Mouse (Mus musculus) midbrain, embryonic 13.5 days (tissue): ENCODE measurements at regions not wholly inside any gene's neighbourhood (a gene's known extent, or its start where the extent isn't known, plus 50 kb on each side); places are given as distances from the start of the nearest gene placed in this dataset.
"Not testable (repeated sequence)": the region's sequence is repeated elsewhere in the genome, so short reads cannot be mapped to it uniquely, and the experiment has no call there.

ENCODE experiments used
- ATAC-seq: fragments of 200-750 bp; cut with Nextera tagmentation; 2 replicates; pipeline ENCODE4 v1.8.0; 2017; ENCODE audit warnings: mild to moderate bottlenecking, moderate TSS enrichment, moderate library complexity
- H3K27ac ChIP-seq: fragments of 300-500 bp; sonication (generic); 2 replicates; pipeline ENCODE4 v1.5.1; 2015; ENCODE audit warnings: inconsistent platforms, mild to moderate bottlenecking, moderate library complexity
- H3K27me3 ChIP-seq: fragments of 300-500 bp; sonication (generic); 2 replicates; pipeline ENCODE4 v1.6.1; 2015; ENCODE audit warnings: mild to moderate bottlenecking, inconsistent platforms
- H3K36me3 ChIP-seq: fragments of 300-500 bp; sonication (generic); 2 replicates; pipeline ENCODE4 v1.6.1; 2015; ENCODE audit warnings: mild to moderate bottlenecking, inconsistent platforms
- H3K4me1 ChIP-seq: fragments of 300-500 bp; sonication (generic); replicated peaks from 2 replicates; pipeline ENCODE4 v1.6.1; 2015; ENCODE audit warnings: inconsistent platforms
- H3K4me2 ChIP-seq: fragments of 300-500 bp; sonication (generic); replicated peaks from 2 replicates; pipeline ENCODE4 v1.6.1; 2015; ENCODE audit warnings: moderate library complexity, mild to moderate bottlenecking, inconsistent platforms
- H3K4me3 ChIP-seq: fragments of 300-500 bp; sonication (generic); replicated peaks from 2 replicates; pipeline ENCODE4 v1.5.1; 2015; ENCODE audit warnings: mild to moderate bottlenecking, inconsistent platforms
- H3K9ac ChIP-seq: fragments of 300-500 bp; sonication (generic); replicated peaks from 2 replicates; pipeline ENCODE4 v1.6.1; 2015; ENCODE audit warnings: mild to moderate bottlenecking, inconsistent platforms
- H3K9me3 ChIP-seq: fragments of 300-500 bp; sonication (generic); 2 replicates; pipeline ENCODE4 v1.6.1; 2016; ENCODE audit warnings: mild to moderate bottlenecking, inconsistent platforms
- WGBS: fragments of 180-500 bp; shearing (Covaris S2); methylation state at CpG from one replicate; pipeline ENCODE4 v1.1.7; 2015; 5-methylcytosine and 5-hydroxymethylcytosine counted together

DNA sequence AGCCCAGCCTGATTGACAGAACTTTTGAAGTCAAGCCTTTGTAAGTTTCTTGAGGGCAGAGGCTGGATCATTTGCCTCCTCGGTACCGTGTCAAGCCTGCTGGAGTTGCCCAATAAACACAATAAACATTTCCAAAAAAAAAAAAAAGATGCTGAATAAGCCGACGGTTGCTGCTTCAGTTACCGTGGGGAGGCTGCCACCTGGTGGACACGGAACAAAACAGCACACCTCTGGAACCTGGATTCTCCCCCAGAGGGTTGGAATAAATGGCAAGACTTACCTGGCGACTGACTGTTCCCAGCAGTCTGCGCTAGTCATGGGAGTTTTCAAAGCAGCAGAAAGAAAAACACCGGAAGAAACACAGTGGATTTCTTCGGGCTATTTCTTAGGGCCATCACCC is 136.3 kb upstream of the Adamts18 start:
- H3K36me3 ChIP-seq, result no peaks in the 10 kb centered on the region
- no peak for ATAC-seq
- no peaks in the 10 kb centered on the region for H3K27me3 ChIP-seq
- no peak overlapping the region for H3K9ac ChIP-seq
- H3K4me3 ChIP-seq, result no peak overlapping the region
- no peaks in the 10 kb centered on the region for H3K9me3 ChIP-seq
- no peak overlapping the region for H3K27ac ChIP-seq
- no peak overlapping the region for H3K4me2 ChIP-seq
- WGBS, result 10% methylated on average over 10 of the region's 10 CpGs
- peaks cover 7% of the 10 kb centered on the region; the same call in 1 of the 2 replicates for H3K4me1 ChIP-seq

- WGBS, result 59% methylated on average over 11 of the region's 11 CpGs
These were observed 136.9 kb upstream of the Adamts18 start for GRCm38 (mm10) chr8:113985471-113985870.

GRCm38 (mm10) chr8:113985948-113986347 is 137.4 kb upstream of the Adamts18 start:
- no peaks in the 10 kb centered on the region for H3K27me3 ChIP-seq
- WGBS, result 75% methylated on average over 7 of the region's 7 CpGs

More at GRCm38 (mm10) chr8:113985471-113985870, 136.9 kb upstream of the Adamts18 start:
- Histone ChIP-seq H3K27ac (no peak overlapping the region), H3K9ac (no peak overlapping the region), H3K27me3 (no peaks in the 10 kb centered on the region), H3K4me2 (no peak overlapping the region), H3K4me3 (no peak overlapping the region), H3K9me3 (no peaks in the 10 kb centered on the region), H3K4me1 (peaks cover 7% of the 10 kb centered on the region; the same call in 1 of the 2 replicates), H3K36me3 (no peaks in the 10 kb centered on the region)
- ATAC-seq, result no peak

GRCm38 (mm10) chr8:113990718-113991117 is 142.2 kb upstream of the Adamts18 start:
- no peak overlapping the region for H3K4me2 ChIP-seq
- no peak overlapping the region for H3K27ac ChIP-seq
- no peaks in the 10 kb centered on the region for H3K27me3 ChIP-seq
- WGBS, result 92% methylated on average over 9 of the region's 9 CpGs
- no peaks in the 10 kb centered on the region for H3K36me3 ChIP-seq
- H3K4me1 ChIP-seq, result no peaks in the 10 kb centered on the region
- no peak overlapping the region for H3K9ac ChIP-seq
- H3K4me3 ChIP-seq, result no peak overlapping the region
- H3K9me3 ChIP-seq, result no peaks in the 10 kb centered on the region
- ATAC-seq, result no peak

More at GRCm38 (mm10) chr8:113985948-113986347, 137.4 kb upstream of the Adamts18 start:
- no peak overlapping the region for H3K27ac ChIP-seq
- H3K36me3 ChIP-seq, result no peaks in the 10 kb centered on the region
- peaks cover 7% of the 10 kb centered on the region; the same call in 1 of the 2 replicates for H3K4me1 ChIP-seq
- no peak overlapping the region for H3K9ac ChIP-seq
- no peak overlapping the region for H3K4me2 ChIP-seq
- no peak overlapping the region for H3K4me3 ChIP-seq
- no peak for ATAC-seq
- no peaks in the 10 kb centered on the region for H3K9me3 ChIP-seq

DNA sequence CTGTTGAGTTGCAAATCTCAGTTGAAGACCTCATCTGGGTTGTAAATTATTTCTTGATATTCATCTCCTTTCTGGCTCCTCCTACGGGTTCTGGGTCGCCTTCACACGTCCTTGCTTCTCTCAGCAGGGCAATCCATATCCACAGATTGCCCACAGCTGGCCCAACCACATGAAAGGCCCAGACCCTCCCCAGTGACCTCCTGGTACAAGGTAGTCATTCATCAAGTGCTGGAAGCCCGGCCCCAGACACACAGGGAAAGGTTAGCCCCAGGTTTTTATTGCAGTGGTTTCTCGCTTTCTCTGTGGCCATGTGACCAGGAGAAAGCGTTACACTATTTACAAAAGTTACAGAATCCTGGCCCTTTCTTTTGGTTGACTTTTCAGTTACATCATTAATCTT is 134.5 kb upstream of the Nudt7 start:
- H3K4me3 ChIP-seq, result no peak overlapping the region
- H3K9ac ChIP-seq, result no peak overlapping the region
- H3K27ac ChIP-seq, result no peak overlapping the region
- ATAC-seq, result no peak
- H3K9me3 ChIP-seq, result no peaks in the 10 kb centered on the region
- H3K4me1 ChIP-seq, result no peaks in the 10 kb centered on the region
- 78% methylated on average over 6 of the region's 6 CpGs for WGBS
- no peak overlapping the region for H3K4me2 ChIP-seq
- H3K27me3 ChIP-seq, result no peaks in the 10 kb centered on the region
- no peaks in the 10 kb centered on the region for H3K36me3 ChIP-seq

- ATAC-seq, result no peak
- H3K4me2 ChIP-seq, result no peak overlapping the region
- WGBS, result 93% methylated on average over 2 of the region's 2 CpGs
These were observed 131.7 kb upstream of the Nudt7 start for GRCm38 (mm10) chr8:114001674-114002073.

DNA sequence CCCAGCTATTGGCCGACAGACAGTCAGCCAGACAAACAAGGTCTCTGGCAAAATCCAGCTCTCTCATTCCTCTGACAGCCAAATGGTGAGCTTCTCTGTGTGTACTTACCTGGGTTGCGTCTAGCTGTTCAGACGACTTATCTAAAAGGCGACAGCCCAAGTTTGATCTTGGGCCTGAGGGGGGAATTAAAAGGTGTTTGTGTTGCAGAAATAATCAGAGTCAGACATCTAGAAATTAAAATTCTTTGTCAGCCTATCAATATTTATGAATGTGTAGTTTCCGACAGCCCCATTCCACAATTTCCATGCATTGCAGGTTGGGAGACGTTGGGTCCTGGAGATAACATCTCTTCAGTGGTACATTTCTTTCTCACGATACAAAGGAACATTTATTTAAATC is 128.9 kb upstream of the Nudt7 start:
- Histone ChIP-seq H3K27me3 (no peaks in the 10 kb centered on the region), H3K36me3 (no peaks in the 10 kb centered on the region), H3K27ac (no peak overlapping the region), H3K4me3 (no peak overlapping the region), H3K4me2 (no peak overlapping the region), H3K9me3 (no peaks in the 10 kb centered on the region), H3K4me1 (no peaks in the 10 kb centered on the region), H3K9ac (no peak overlapping the region)
- 86% methylated on average over 7 of the region's 7 CpGs for WGBS
- no peak for ATAC-seq

More at GRCm38 (mm10) chr8:114001674-114002073, 131.7 kb upstream of the Nudt7 start:
- H3K36me3 ChIP-seq, result no peaks in the 10 kb centered on the region
- H3K27me3 ChIP-seq, result no peaks in the 10 kb centered on the region
- H3K9ac ChIP-seq, result no peak overlapping the region
- H3K4me3 ChIP-seq, result no peak overlapping the region
- H3K27ac ChIP-seq, result no peak overlapping the region
- no peaks in the 10 kb centered on the region for H3K4me1 ChIP-seq
- no peaks in the 10 kb centered on the region for H3K9me3 ChIP-seq

GRCm38 (mm10) chr8:114006587-114006986 is 126.8 kb upstream of the Nudt7 start:
- H3K9ac ChIP-seq, result no peak overlapping the region
- no peak overlapping the region for H3K4me3 ChIP-seq
- ATAC-seq, result no peak
- WGBS, result 88% methylated on average over 5 of the region's 5 CpGs
- H3K4me1 ChIP-seq, result no peaks in the 10 kb centered on the region
- no peaks in the 10 kb centered on the region; the same call in 1 of the 2 replicates for H3K9me3 ChIP-seq
- no peaks in the 10 kb centered on the region for H3K36me3 ChIP-seq
- H3K4me2 ChIP-seq, result no peak overlapping the region
- H3K27ac ChIP-seq, result no peak overlapping the region
- H3K27me3 ChIP-seq, result no peaks in the 10 kb centered on the region

DNA sequence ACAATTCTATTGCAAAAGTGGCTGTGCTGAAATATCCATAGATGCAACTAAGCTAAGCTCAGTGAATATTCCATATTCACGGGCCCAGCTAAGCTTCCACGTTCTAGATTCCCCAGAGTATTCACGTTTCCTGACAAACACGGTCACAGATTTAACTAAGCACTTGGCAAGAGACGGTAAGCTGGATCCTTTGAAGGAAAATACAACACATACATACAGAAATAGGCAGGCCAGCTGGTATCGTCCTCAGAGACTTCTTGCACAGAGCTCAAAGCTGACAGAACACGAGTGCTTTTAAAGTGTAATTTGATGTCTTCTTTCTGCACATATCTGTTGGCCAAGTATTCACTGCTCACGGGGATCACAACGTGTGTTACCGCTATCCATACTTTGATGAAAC is 126.3 kb upstream of the Nudt7 start:
- Histone ChIP-seq H3K27ac (no peak overlapping the region), H3K36me3 (no peaks in the 10 kb centered on the region), H3K4me1 (no peaks in the 10 kb centered on the region), H3K9ac (no peak overlapping the region), H3K9me3 (no peaks in the 10 kb centered on the region; the same call in 1 of the 2 replicates), H3K27me3 (no peaks in the 10 kb centered on the region), H3K4me3 (no peak overlapping the region), H3K4me2 (no peak overlapping the region)
- no peak for ATAC-seq
- WGBS, result 68% methylated on average over 10 of the region's 10 CpGs

- no peak overlapping the region for H3K9ac ChIP-seq
- H3K4me2 ChIP-seq, result no peak overlapping the region
- no peaks in the 10 kb centered on the region for H3K27me3 ChIP-seq
- no peak for ATAC-seq
- H3K27ac ChIP-seq, result no peak overlapping the region
- H3K36me3 ChIP-seq, result no peaks in the 10 kb centered on the region
- no peaks in the 10 kb centered on the region for H3K9me3 ChIP-seq
- H3K4me3 ChIP-seq, result no peak overlapping the region
- H3K4me1 ChIP-seq, result peaks cover 8% of the 10 kb centered on the region
- 61% methylated on average over 5 of the region's 5 CpGs for WGBS
These were observed 115.0 kb upstream of the Nudt7 start for GRCm38 (mm10) chr8:114018364-114018763.

DNA sequence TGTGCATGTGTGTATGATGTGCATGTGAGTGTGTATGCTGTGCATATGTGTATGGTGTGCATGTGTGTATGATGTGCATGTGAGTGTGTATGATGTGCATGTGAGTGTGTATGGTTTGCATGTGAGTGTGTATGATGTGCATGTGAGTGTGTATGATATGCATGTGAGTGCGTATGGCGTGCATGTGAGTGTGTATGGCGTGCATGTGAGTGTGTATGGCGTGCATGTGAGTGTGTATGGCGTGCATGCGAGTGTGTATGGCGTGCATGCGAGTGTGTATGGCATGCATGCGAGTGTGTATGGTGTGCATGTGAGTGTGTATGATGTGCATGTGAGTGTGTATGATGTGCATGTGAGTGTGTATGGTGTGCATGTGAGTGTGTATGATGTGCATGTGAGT is 103.2 kb upstream of the Nudt7 start:
- not testable (repeated sequence) for H3K4me3 ChIP-seq, H3K27me3 ChIP-seq
- WGBS, result 94% methylated on average over 9 of the region's 9 CpGs

GRCm38 (mm10) chr8:114052426-114052825 is 80.9 kb upstream of the Nudt7 start:
- Histone ChIP-seq H3K4me2 (no peak overlapping the region), H3K4me3 (no peak overlapping the region), H3K36me3 (no peaks in the 10 kb centered on the region), H3K9ac (no peak overlapping the region), H3K27me3 (no peaks in the 10 kb centered on the region), H3K27ac (no peak overlapping the region), H3K9me3 (no peaks in the 10 kb centered on the region), H3K4me1 (no peaks in the 10 kb centered on the region)
- no peak for ATAC-seq
- WGBS, result 88% methylated on average over 8 of the region's 8 CpGs

More for the DNA sequence above, 103.2 kb upstream of the Nudt7 start:
- ATAC-seq, H3K9ac ChIP-seq, H3K4me1 ChIP-seq, H3K36me3 ChIP-seq, H3K4me2 ChIP-seq, H3K27ac ChIP-seq, H3K9me3 ChIP-seq: not testable (repeated sequence)

GRCm38 (mm10) chr8:114063566-114063965 is 69.8 kb upstream of the Nudt7 start:
- no peaks in the 10 kb centered on the region for H3K27me3 ChIP-seq
- H3K27ac ChIP-seq, result no peak overlapping the region
- no peak overlapping the region for H3K9ac ChIP-seq
- no peaks in the 10 kb centered on the region for H3K4me1 ChIP-seq
- no peak for ATAC-seq
- H3K36me3 ChIP-seq, result no peaks in the 10 kb centered on the region
- H3K4me2 ChIP-seq, result no peak overlapping the region
- no peaks in the 10 kb centered on the region; the same call in 1 of the 2 replicates for H3K9me3 ChIP-seq
- H3K4me3 ChIP-seq, result no peak overlapping the region
